Mouse (Mus musculus): ENCODE measurements around the gene Mindy2. TPM values are rescaled to one million over a fixed set of nuclear protein-coding genes. Genes with fewer than 3 reads are reported as not detected.

Gene Mindy2
- polyA plus RNA-seq, 1 experiment from 2014 or later = 18.5 TPM

DNA sequence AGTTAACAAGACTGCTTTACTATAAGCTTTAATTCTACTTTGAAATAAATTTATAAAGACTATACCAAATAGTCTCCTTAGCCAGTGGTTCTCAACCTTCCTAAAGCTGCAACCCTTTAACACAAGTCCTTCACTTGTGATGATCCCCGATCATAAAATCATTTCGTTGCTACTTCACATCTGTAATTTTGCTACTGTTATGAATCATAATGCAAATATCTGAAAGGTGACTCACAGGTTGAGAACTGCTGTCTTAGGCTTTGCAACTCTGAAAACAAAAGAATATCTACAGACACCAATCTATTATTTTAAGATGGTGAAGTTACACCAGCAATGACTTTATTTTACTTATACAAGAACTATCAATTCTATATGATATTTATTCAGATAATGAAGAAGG lies 20.2 kb downstream of the Mindy2 start:
- H3K27me3 ChIP-seq = no peaks in the 10 kb centered on the region
- H3K4me1 ChIP-seq (replicated peaks) = no peaks in the 10 kb centered on the region
- ATAC-seq (ENCODE audit: insufficient read depth) = no peak
- no peak overlapping the region for H3K4me3 ChIP-seq (replicated peaks)
- no peak overlapping the region for H3K4me2 ChIP-seq
- H3K36me3 ChIP-seq (replicated peaks) = peaks cover 63% of the 10 kb centered on the region
- H3K27ac ChIP-seq (replicated peaks) = no peak overlapping the region
- no peaks in the 10 kb centered on the region for H3K9me3 ChIP-seq (replicated peaks)
- no peak overlapping the region for H3K9ac ChIP-seq
- 82% methylated on average over 2 of the region's 2 CpGs for WGBS (ENCODE audit: insufficient replicate concordance)

DNA sequence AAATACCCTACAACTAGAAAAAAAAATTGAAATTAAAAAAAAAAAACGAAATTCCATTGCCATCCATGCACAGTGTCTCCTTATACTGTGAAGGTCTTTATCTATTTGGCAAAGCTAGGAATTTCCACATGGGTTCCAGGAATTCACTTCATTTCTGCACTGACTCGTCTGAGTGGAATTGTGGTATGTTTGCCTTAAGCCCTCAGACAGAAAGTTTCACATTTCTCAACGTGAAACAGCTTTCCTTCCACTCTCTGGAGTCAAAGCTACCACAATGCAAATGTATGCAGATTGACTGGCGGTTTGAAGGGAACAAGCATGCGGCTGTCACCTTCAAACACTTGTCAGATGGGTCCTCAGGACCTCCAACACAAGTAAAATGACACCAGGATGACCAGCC lies 25.3 kb downstream of the Mindy2 start:
- no peak overlapping the region for H3K4me2 ChIP-seq
- H3K9ac ChIP-seq = no peak overlapping the region
- H3K27me3 ChIP-seq = no peaks in the 10 kb centered on the region
- no peaks in the 10 kb centered on the region for H3K4me1 ChIP-seq (replicated peaks)
- ATAC-seq (ENCODE audit: insufficient read depth) = no peak
- WGBS (ENCODE audit: insufficient replicate concordance) = 43% methylated on average over 5 of the region's 5 CpGs
- no peak overlapping the region for H3K27ac ChIP-seq (replicated peaks)
- H3K9me3 ChIP-seq (replicated peaks) = no peaks in the 10 kb centered on the region
- no peak overlapping the region for H3K4me3 ChIP-seq (replicated peaks)
- H3K36me3 ChIP-seq (replicated peaks) = peaks cover 46% of the 10 kb centered on the region

DNA sequence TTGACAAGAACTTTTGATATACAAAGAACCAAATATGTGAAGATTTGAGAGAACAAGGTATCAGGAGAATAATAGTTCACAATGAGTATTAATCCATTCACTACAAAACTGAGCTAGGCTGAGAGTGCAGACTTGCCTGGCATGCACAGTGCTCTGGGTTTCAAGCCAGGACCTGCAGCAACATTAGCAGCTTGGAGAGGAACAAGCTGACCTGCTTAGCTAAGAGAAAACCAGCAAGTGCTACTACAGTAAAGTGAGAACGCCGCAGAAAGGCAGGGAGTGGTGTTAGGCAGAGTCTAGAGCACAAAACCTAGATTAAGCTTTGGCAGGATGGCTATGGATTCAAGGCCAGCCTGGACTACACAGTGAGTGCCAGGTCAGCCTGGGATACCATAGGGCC lies 27.3 kb downstream of the Mindy2 start:
- 84% methylated on average over 2 of the region's 2 CpGs for WGBS (ENCODE audit: insufficient replicate concordance)
- no peaks in the 10 kb centered on the region for H3K27me3 ChIP-seq
- H3K9ac ChIP-seq = no peak overlapping the region
- no peak overlapping the region for H3K4me3 ChIP-seq (replicated peaks)
- H3K4me1 ChIP-seq (replicated peaks) = no peaks in the 10 kb centered on the region
- H3K4me2 ChIP-seq = no peak overlapping the region
- no peaks in the 10 kb centered on the region for H3K9me3 ChIP-seq (replicated peaks)
- peaks cover 57% of the 10 kb centered on the region for H3K36me3 ChIP-seq (replicated peaks)
- ATAC-seq (ENCODE audit: insufficient read depth) = no peak
- H3K27ac ChIP-seq (replicated peaks) = no peak overlapping the region

DNA sequence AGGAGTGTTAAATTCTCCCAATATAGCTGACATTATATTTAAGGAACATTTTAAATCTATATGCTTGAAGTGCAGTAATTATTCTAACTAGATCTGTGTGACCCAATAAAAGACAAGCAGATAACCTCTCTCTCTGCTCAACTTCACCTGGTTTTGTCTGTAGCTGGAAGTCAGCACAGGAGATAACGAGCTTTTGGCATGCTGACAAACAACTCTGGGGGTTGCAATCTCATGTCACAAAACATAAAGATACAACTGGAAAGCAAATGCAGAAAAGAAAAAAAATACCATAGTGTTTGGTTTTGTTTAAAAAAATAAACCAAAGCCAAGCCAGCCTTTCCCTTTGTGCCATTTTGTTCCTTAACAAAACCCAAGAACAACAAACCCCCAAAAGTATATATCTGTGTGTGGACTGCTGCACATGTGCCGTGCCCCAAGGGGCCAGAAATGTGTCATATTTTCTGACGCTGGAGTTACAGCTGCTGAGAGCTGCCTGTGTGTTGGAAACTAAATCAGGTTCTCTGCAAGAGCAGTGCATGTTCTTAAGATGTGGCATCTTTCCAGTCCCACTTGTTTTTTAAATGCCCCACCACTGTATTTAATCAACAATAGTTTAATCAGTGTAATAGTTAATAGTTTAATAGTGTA lies 45.8 kb downstream of the Mindy2 start:
- H3K9me3 ChIP-seq (replicated peaks) = no peaks in the 10 kb centered on the region
- H3K27ac ChIP-seq (replicated peaks) = no peak overlapping the region
- H3K4me3 ChIP-seq (replicated peaks) = no peak overlapping the region
- no peak for ATAC-seq (ENCODE audit: insufficient read depth)
- H3K36me3 ChIP-seq (replicated peaks) = peaks cover 95% of the 10 kb centered on the region
- H3K9ac ChIP-seq = no peak overlapping the region
- no peaks in the 10 kb centered on the region for H3K27me3 ChIP-seq
- WGBS (ENCODE audit: insufficient replicate concordance) = 70% methylated on average over 3 of the region's 3 CpGs
- no peak overlapping the region for H3K4me2 ChIP-seq
- no peaks in the 10 kb centered on the region for H3K4me1 ChIP-seq (replicated peaks)

DNA sequence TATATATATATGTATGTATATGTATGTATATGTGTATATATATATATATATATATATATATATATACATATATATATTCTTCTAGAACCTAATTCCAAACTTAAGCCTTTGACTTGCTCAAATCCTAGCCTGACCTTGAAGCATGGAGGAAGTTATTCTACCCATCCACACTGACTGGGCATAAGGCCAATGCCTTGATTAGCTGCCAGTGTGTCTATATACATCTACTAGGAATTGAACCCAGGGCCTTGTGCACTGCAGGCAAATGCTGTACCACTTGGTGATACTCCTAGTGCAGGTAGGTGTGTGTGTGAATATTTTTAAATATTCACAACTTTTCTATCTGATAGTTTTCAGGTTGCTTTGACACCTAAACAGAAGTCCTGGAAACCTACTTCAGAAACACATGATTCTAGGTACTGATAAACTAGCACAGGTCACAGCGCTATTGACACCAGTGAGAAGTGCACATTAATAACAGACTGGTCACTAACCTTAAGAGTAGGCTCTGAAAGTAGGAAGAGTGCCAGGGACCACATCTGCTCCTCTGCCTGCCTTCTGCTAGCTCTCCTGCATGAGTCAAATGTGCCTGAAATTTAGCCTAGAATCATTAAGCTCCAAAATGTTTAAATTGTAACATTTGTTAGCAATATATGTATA lies 54.7 kb downstream of the Mindy2 start:
- no peaks in the 10 kb centered on the region for H3K4me1 ChIP-seq (replicated peaks)
- no peak overlapping the region for H3K4me2 ChIP-seq
- ATAC-seq (ENCODE audit: insufficient read depth) = no peak
- no peaks in the 10 kb centered on the region for H3K9me3 ChIP-seq (replicated peaks)
- H3K9ac ChIP-seq = no peak overlapping the region
- H3K36me3 ChIP-seq (replicated peaks) = peaks cover 76% of the 10 kb centered on the region
- no peaks in the 10 kb centered on the region for H3K27me3 ChIP-seq
- no peak overlapping the region for H3K4me3 ChIP-seq (replicated peaks)
- WGBS (ENCODE audit: insufficient replicate concordance) = 92% methylated on average over 1 of the region's 1 CpGs
- no peak overlapping the region for H3K27ac ChIP-seq (replicated peaks)

DNA sequence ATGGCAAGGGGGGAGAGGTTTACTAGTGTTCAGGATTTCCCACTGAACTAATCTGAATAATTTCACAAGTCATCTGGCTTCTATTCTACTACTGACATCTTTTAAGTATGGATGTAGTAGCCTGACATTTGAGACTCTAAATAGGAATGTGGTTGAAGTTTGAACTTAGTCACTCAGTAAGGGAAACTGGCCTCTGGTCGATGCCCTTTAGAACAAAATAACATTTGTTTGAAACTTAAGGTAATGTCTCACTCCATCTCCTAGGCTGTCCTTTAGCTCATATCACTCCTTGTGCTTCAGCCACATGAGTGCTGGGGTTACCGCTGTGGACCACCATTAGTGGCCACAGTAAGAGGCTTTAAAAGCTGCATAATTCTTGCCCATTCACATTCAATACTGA lies 58.7 kb downstream of the Mindy2 start:
- Histone ChIP-seq H3K36me3 (replicated peaks) (peaks cover 67% of the 10 kb centered on the region), H3K27me3 (no peaks in the 10 kb centered on the region), H3K4me2 (no peak overlapping the region), H3K27ac (replicated peaks) (no peak overlapping the region), H3K9me3 (replicated peaks) (no peaks in the 10 kb centered on the region), H3K9ac (no peak overlapping the region), H3K4me3 (replicated peaks) (no peak overlapping the region), H3K4me1 (replicated peaks) (no peaks in the 10 kb centered on the region)
- ATAC-seq (ENCODE audit: insufficient read depth) = no peak
- WGBS (ENCODE audit: insufficient replicate concordance) = 84% methylated on average over 2 of the region's 2 CpGs

DNA sequence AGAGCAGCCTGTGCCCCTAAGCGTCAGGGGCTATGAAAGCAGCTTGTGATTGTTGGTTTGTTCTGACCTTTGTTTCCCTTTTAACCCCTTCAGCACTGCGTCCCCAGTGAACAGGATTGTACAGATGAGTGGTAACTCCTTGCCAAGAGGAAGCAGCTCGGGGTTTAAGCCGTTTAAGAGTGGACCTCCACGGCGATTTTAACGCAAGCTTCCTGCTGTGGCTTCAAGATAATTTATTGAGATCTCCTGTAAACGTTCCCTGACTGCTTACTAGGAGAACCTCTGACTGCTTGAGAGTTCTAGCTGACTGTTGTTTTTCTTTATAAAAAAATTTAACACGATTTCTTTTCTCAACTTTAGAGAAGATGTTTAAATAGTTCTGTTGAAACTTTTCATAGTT lies 65.5 kb downstream of the Mindy2 start:
- Histone ChIP-seq H3K27me3 (no peaks in the 10 kb centered on the region), H3K27ac (replicated peaks) (no peak overlapping the region), H3K4me3 (replicated peaks) (no peak overlapping the region), H3K4me2 (no peak overlapping the region), H3K9ac (no peak overlapping the region), H3K36me3 (replicated peaks) (peaks cover 91% of the 10 kb centered on the region), H3K4me1 (replicated peaks) (no peaks in the 10 kb centered on the region), H3K9me3 (replicated peaks) (no peaks in the 10 kb centered on the region)
- 18% methylated on average over 9 of the region's 9 CpGs for WGBS (ENCODE audit: insufficient replicate concordance)
- ATAC-seq (ENCODE audit: insufficient read depth) = no peak

DNA sequence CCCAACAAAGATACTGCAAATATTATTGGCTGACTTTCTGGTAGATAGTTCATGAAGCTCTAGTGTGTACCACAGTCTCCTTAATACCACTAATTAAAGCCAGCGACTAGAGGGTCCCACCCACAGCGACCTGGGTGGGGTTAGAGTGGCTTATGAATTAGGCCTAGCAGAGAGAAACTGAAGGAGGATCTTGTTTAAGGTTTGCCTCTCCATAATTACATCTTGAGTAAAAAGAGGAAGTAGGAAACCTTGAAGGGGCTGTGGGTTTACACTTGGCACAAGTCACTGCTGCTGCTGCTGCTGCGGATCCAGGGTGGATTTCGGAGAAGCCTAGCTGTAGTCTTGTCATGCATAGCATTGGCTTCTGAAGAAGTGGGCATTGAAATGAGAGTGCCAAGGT lies 66.2 kb downstream of the Mindy2 start:
- no peaks in the 10 kb centered on the region for H3K4me1 ChIP-seq (replicated peaks)
- no peak overlapping the region for H3K4me3 ChIP-seq (replicated peaks)
- peaks cover 92% of the 10 kb centered on the region for H3K36me3 ChIP-seq (replicated peaks)
- 33% methylated on average over 4 of the region's 4 CpGs for WGBS (ENCODE audit: insufficient replicate concordance)
- ATAC-seq (ENCODE audit: insufficient read depth) = no peak
- no peaks in the 10 kb centered on the region for H3K27me3 ChIP-seq
- H3K9me3 ChIP-seq (replicated peaks) = no peaks in the 10 kb centered on the region
- no peak overlapping the region for H3K9ac ChIP-seq
- no peak overlapping the region for H3K27ac ChIP-seq (replicated peaks)
- H3K4me2 ChIP-seq = no peak overlapping the region

DNA sequence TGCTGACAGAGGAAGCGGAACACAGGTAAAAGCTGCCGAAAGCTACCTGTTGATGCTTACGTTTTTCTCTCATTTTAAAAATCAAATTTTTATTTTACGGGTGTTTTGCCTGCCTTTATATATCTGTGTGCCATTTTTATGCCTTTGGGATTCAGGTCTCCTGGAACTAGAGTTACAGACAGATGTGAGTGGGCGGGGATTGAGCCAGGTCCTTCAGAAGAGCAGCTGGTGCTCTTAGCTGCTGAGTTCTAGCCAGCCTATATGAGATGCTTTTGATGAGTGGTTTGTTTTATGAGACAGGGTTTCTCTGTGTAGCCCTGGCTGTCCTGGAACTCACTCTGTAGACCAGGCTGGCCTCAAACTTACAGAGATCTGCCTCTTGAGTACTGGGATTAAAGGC lies 69.8 kb downstream of the Mindy2 start:
- 91% methylated on average over 5 of the region's 5 CpGs for WGBS (ENCODE audit: insufficient replicate concordance)
- Histone ChIP-seq H3K4me1 (replicated peaks) (no peaks in the 10 kb centered on the region), H3K9me3 (replicated peaks) (no peaks in the 10 kb centered on the region), H3K4me3 (replicated peaks) (no peak overlapping the region), H3K9ac (no peak overlapping the region), H3K27ac (replicated peaks) (no peak overlapping the region), H3K36me3 (replicated peaks) (peaks cover 91% of the 10 kb centered on the region), H3K4me2 (no peak overlapping the region), H3K27me3 (no peaks in the 10 kb centered on the region)
- ATAC-seq (ENCODE audit: insufficient read depth) = no peak

DNA sequence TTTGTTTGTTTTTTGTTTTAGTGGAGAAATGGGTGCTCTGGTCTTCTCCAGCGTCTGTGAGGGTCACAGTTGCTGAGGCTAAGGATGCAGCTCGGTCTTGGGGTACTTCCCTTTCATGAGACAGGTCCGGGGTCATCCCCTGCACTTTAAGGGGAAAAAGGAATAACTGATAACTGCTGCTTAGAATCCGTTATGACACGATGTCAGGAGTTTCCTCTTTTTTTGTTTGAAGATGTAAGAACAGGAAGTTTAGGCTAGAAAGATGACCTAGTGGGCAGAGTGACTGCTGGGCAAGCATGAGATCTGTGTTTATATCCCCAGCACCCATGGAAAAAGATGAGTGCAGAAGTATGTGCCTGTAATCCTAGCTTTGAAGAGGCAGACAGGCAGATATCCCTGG lies 71.8 kb downstream of the Mindy2 start:
- Histone ChIP-seq H3K9me3 (replicated peaks) (no peaks in the 10 kb centered on the region), H3K27me3 (no peaks in the 10 kb centered on the region), H3K9ac (no peak overlapping the region), H3K36me3 (replicated peaks) (peaks cover 89% of the 10 kb centered on the region), H3K4me3 (replicated peaks) (no peak overlapping the region), H3K4me1 (replicated peaks) (no peaks in the 10 kb centered on the region), H3K27ac (replicated peaks) (no peak overlapping the region), H3K4me2 (no peak overlapping the region)
- ATAC-seq (ENCODE audit: insufficient read depth) = no peak
- WGBS (ENCODE audit: insufficient replicate concordance) = 29% methylated on average over 5 of the region's 5 CpGs

DNA sequence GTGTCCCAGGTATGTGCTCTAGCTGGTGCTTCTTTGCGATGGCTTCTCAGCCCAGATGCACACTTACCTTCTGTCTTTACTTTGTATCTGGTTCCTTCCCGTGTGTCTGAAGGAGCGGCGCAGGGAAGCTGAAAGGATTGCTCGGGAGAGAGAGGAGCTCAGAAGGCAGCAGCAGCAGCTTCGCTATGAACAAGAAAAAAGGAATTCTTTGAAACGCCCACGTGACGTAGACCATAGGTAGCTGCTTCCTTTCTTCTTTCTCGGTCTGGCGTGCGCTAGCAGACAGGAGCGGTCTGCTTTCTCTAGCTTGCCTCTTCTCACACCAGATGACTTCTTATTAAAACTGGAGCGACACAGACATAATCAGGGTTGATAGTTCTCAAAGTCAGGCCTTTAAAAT lies 72.3 kb downstream of the Mindy2 start:
- no peak overlapping the region for H3K4me2 ChIP-seq
- H3K36me3 ChIP-seq (replicated peaks) = peaks cover 89% of the 10 kb centered on the region
- H3K9ac ChIP-seq = no peak overlapping the region
- ATAC-seq (ENCODE audit: insufficient read depth) = no peak
- no peak overlapping the region for H3K27ac ChIP-seq (replicated peaks)
- 78% methylated on average over 14 of the region's 14 CpGs for WGBS (ENCODE audit: insufficient replicate concordance)
- no peaks in the 10 kb centered on the region for H3K4me1 ChIP-seq (replicated peaks)
- no peak overlapping the region for H3K4me3 ChIP-seq (replicated peaks)
- H3K27me3 ChIP-seq = no peaks in the 10 kb centered on the region
- no peaks in the 10 kb centered on the region for H3K9me3 ChIP-seq (replicated peaks)

DNA sequence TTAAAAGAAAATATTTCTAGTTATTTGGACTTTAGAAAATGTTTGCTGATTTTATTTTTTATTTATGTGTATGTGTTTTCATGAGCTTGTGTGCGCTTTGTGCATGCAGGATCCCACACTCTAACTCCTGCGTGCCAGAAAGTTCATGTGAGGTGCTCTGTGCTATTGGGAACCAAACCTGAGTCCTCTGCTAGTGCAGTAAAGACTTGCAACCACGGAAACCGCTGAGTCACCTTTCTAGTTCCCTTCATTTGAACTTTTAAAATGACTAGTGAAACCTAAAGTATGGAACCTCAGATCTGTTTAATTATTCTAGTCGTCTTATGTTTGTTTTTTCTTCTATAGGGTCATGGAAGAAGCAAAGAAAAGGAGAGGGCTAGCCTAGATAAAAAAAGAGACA lies 76.0 kb downstream of the Mindy2 start:
- peaks cover 84% of the 10 kb centered on the region for H3K36me3 ChIP-seq (replicated peaks)
- H3K4me1 ChIP-seq (replicated peaks) = no peaks in the 10 kb centered on the region
- ATAC-seq (ENCODE audit: insufficient read depth) = no peak
- no peak overlapping the region for H3K4me2 ChIP-seq
- 69% methylated on average over 5 of the region's 5 CpGs for WGBS (ENCODE audit: insufficient replicate concordance)
- H3K9ac ChIP-seq = no peak overlapping the region
- H3K9me3 ChIP-seq (replicated peaks) = no peaks in the 10 kb centered on the region
- no peaks in the 10 kb centered on the region for H3K27me3 ChIP-seq
- no peak overlapping the region for H3K27ac ChIP-seq (replicated peaks)
- no peak overlapping the region for H3K4me3 ChIP-seq (replicated peaks)
